Mouse (Mus musculus): ENCODE measurements at regions not wholly inside any gene's neighbourhood (a gene's known extent, or its start where the extent isn't known, plus 50 kb on each side); places are given as distances from the start of the nearest gene placed in this dataset.

DNA sequence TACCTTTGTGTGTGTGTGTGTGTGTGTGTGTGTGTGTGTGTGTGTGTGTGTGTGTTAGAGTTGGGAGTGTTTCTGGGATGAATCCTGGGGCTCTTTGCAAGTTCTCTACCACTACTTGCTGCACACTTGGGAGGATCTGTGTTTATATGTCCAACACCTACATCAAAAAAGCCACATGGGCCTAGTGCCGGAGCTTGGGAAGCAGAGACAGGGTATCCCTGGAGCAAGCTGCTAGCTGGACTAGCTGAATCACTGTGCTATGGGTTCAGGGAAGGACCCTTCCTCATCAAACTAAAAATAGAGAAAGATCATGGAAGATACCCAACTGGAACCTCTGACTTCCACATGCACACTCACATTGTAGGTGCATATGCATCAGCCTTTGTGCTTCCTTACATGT is 187.4 kb downstream of the Insig2 start:
- TF ChIP-seq POLR2A (IDR thresholded peaks at IDR 0.05; ENCODE audit: extremely low read depth, insufficient read depth, low read length) (no peak), CTCF (IDR thresholded peaks at IDR 0.05; ENCODE audit: extremely low read depth, insufficient read depth, low read length) (no peak)

Measured in cortical plate, adult 2 months (tissue).